Mouse (Mus musculus) layer of hippocampus, postnatal 14 days (tissue): ENCODE results near the gene Hfm1. TPM values are rescaled to one million over a fixed set of nuclear protein-coding genes. Genes with fewer than 3 reads are reported as not detected.

Source experiments
- microRNA-seq, 2 experiments: library from miRNA; unstranded; fragments of <30 nt; microRNA quantifications; one replicate each; pipeline ENCODE4 v1.2.0; 2021
- total RNA-seq, 2 experiments: library from RNA; stranded (reverse); gene quantifications; 2 replicates each; pipeline ENCODE4 v1.2.3; 2021

Gene Hfm1
- total RNA-seq, 2 experiments from 2014 or later, result 2.3 to 2.7 TPM

Small RNA genes within 50 kb of the gene (microRNA-seq; reads per million reads assigned to microRNA genes)
- gene Gm27527, result 0 reads per million in 2 experiments

Other genes starting within 250 kb of the Hfm1 start
- 10 to 100 TPM; 85.1 to 91.0 TPM for gene Zfp644, start 229.0 kb downstream of the Hfm1 start, total RNA-seq
- 10 to 100 TPM; 13.5 to 14.9 TPM for gene Cdc7, start 38.0 kb upstream of the Hfm1 start, total RNA-seq